Mouse (Mus musculus): ENCODE data around the gene Rap1gap. TPM values are rescaled to one million over a fixed set of nuclear protein-coding genes. Genes with fewer than 3 reads are reported as not detected.

Gene Rap1gap
- polyA plus RNA-seq, 1 experiment from 2014 or later, result 1.2 TPM

- no peak overlapping the region for H3K4me3 ChIP-seq (replicated peaks)
- no peaks in the 10 kb centered on the region for H3K36me3 ChIP-seq
- no peak for ATAC-seq (ENCODE audit: low read depth)
- 60% methylated on average over 8 of the region's 8 CpGs for WGBS (ENCODE audit: insufficient replicate concordance)
- no peak overlapping the region for H3K9ac ChIP-seq
- no peak overlapping the region for H3K27ac ChIP-seq
- 0 out of 2 replicates have a peak, but pooled peaks cover 2% of the 10 kb centered on the region for H3K27me3 ChIP-seq
- H3K4me1 ChIP-seq (replicated peaks), result 0 out of 2 replicates have a peak, but pooled peaks cover 15% of the 10 kb centered on the region
- H3K9me3 ChIP-seq (replicated peaks), result no peaks in the 10 kb centered on the region
- H3K4me2 ChIP-seq, result no peak overlapping the region
- DNase-seq, result no peak
Observed at GRCm38 (mm10) chr4:137695300-137695699, 30.8 kb downstream of the Rap1gap start.

GRCm38 (mm10) chr4:137695900-137696299, 31.4 kb downstream of the Rap1gap start:
- ATAC-seq (ENCODE audit: low read depth), result no peak
- WGBS (ENCODE audit: insufficient replicate concordance), result 36% methylated on average over 4 of the region's 4 CpGs
- H3K4me2 ChIP-seq, result no peak overlapping the region
- peaks cover 15% of the 10 kb centered on the region; the same call in 1 of the 2 replicates for H3K4me1 ChIP-seq (replicated peaks)
- no peak overlapping the region for H3K27ac ChIP-seq
- H3K27me3 ChIP-seq, result 0 out of 2 replicates have a peak, but pooled peaks cover 2% of the 10 kb centered on the region
- H3K9ac ChIP-seq, result no peak overlapping the region
- H3K36me3 ChIP-seq, result no peaks in the 10 kb centered on the region
- H3K4me3 ChIP-seq (replicated peaks), result no peak overlapping the region
- no peaks in the 10 kb centered on the region for H3K9me3 ChIP-seq (replicated peaks)
- no peak for DNase-seq

GRCm38 (mm10) chr4:137697156-137697885, 32.8 kb downstream of the Rap1gap start:
- Histone ChIP-seq H3K9ac (no peak overlapping the region), H3K4me2 (no peak overlapping the region), H3K4me1 (replicated peaks) (peaks cover 15% of the 10 kb centered on the region; the same call in 1 of the 2 replicates), H3K36me3 (no peaks in the 10 kb centered on the region), H3K4me3 (replicated peaks) (no peak overlapping the region), H3K27me3 (0 out of 2 replicates have a peak, but pooled peaks cover 2% of the 10 kb centered on the region), H3K27ac (no peak overlapping the region), H3K9me3 (replicated peaks) (no peaks in the 10 kb centered on the region)
- ATAC-seq (ENCODE audit: low read depth) (0 out of 2 replicates have a peak, but pooled peaks have one; percentile 29), DNase-seq (no peak)
- WGBS (ENCODE audit: insufficient replicate concordance), result 69% methylated on average over 13 of the region's 13 CpGs

GRCm38 (mm10) chr4:137698076-137698985, 33.8 kb downstream of the Rap1gap start:
- Histone ChIP-seq H3K27ac (no peak overlapping the region), H3K9me3 (replicated peaks) (no peaks in the 10 kb centered on the region), H3K9ac (no peak overlapping the region)

GRCm38 (mm10) chr4:137699264-137700211, 35.0 kb downstream of the Rap1gap start:
- Histone ChIP-seq H3K4me1 (replicated peaks) (peaks cover 15% of the 10 kb centered on the region; the same call in 1 of the 2 replicates), H3K27ac (no peak overlapping the region), H3K9me3 (replicated peaks) (no peaks in the 10 kb centered on the region), H3K4me3 (replicated peaks) (no peak overlapping the region), H3K9ac (no peak overlapping the region), H3K27me3 (0 out of 2 replicates have a peak, but pooled peaks cover 2% of the 10 kb centered on the region), H3K36me3 (no peaks in the 10 kb centered on the region), H3K4me2 (no peak overlapping the region)
- DNase-seq (no peak), ATAC-seq (ENCODE audit: low read depth) (no peak)
- 31% methylated on average over 21 of the region's 21 CpGs for WGBS (ENCODE audit: insufficient replicate concordance)

More at GRCm38 (mm10) chr4:137698076-137698985, 33.8 kb downstream of the Rap1gap start:
- no peaks in the 10 kb centered on the region for H3K36me3 ChIP-seq
- no peak for DNase-seq
- peaks cover 15% of the 10 kb centered on the region; the same call in 1 of the 2 replicates for H3K4me1 ChIP-seq (replicated peaks)
- H3K4me3 ChIP-seq (replicated peaks), result no peak overlapping the region
- 0 out of 2 replicates have a peak, but pooled peaks cover 2% of the 10 kb centered on the region for H3K27me3 ChIP-seq
- ATAC-seq (ENCODE audit: low read depth), result peak; percentile 62
- WGBS (ENCODE audit: insufficient replicate concordance), result 67% methylated on average over 7 of the region's 7 CpGs
- no peak overlapping the region for H3K4me2 ChIP-seq

- 27% methylated on average over 6 of the region's 6 CpGs for WGBS (ENCODE audit: insufficient replicate concordance)
- no peak overlapping the region for H3K9ac ChIP-seq
- no peak overlapping the region for H3K27ac ChIP-seq
- H3K4me3 ChIP-seq (replicated peaks), result no peak overlapping the region
- peaks cover 19% of the 10 kb centered on the region for H3K4me1 ChIP-seq (replicated peaks)
- H3K4me2 ChIP-seq, result no peak overlapping the region
- H3K9me3 ChIP-seq (replicated peaks), result no peaks in the 10 kb centered on the region
- no peaks in the 10 kb centered on the region for H3K36me3 ChIP-seq
- ATAC-seq (ENCODE audit: low read depth) (no peak), DNase-seq (no peak)
- 0 out of 2 replicates have a peak, but pooled peaks cover 4% of the 10 kb centered on the region for H3K27me3 ChIP-seq
Observed at GRCm38 (mm10) chr4:137700960-137701359, 36.4 kb downstream of the Rap1gap start.

GRCm38 (mm10) chr4:137703077-137703476, 38.6 kb downstream of the Rap1gap start:
- no peak overlapping the region for H3K9ac ChIP-seq
- no peaks in the 10 kb centered on the region for H3K36me3 ChIP-seq
- no peak overlapping the region for H3K4me3 ChIP-seq (replicated peaks)
- no peak overlapping the region for H3K27ac ChIP-seq
- ATAC-seq (ENCODE audit: low read depth) (no peak), DNase-seq (no peak)
- no peak overlapping the region for H3K4me2 ChIP-seq
- 64% methylated on average over 5 of the region's 5 CpGs for WGBS (ENCODE audit: insufficient replicate concordance)
- H3K9me3 ChIP-seq (replicated peaks), result no peaks in the 10 kb centered on the region
- peaks cover 30% of the 10 kb centered on the region for H3K4me1 ChIP-seq (replicated peaks)
- H3K27me3 ChIP-seq, result peaks cover 24% of the 10 kb centered on the region

GRCm38 (mm10) chr4:137704561-137704960, 40.0 kb downstream of the Rap1gap start:
- Histone ChIP-seq H3K4me2 (no peak overlapping the region), H3K27me3 (peaks cover 38% of the 10 kb centered on the region), H3K36me3 (no peaks in the 10 kb centered on the region), H3K9ac (no peak overlapping the region), H3K4me3 (replicated peaks) (no peak overlapping the region), H3K27ac (no peak overlapping the region), H3K4me1 (replicated peaks) (peaks cover 26% of the 10 kb centered on the region), H3K9me3 (replicated peaks) (no peaks in the 10 kb centered on the region)
- ATAC-seq (ENCODE audit: low read depth) (no peak), DNase-seq (no peak)
- WGBS (ENCODE audit: insufficient replicate concordance), result 36% methylated on average over 2 of the region's 2 CpGs

GRCm38 (mm10) chr4:137705379-137705778, 40.9 kb downstream of the Rap1gap start:
- Histone ChIP-seq H3K9me3 (replicated peaks) (no peaks in the 10 kb centered on the region), H3K4me3 (replicated peaks) (no peak overlapping the region), H3K4me1 (replicated peaks) (peaks cover 21% of the 10 kb centered on the region), H3K27ac (no peak overlapping the region; the same call in 1 of the 2 replicates), H3K36me3 (no peaks in the 10 kb centered on the region), H3K4me2 (no peak overlapping the region), H3K27me3 (peaks cover 46% of the 10 kb centered on the region), H3K9ac (no peak overlapping the region)
- DNase-seq (no peak), ATAC-seq (ENCODE audit: low read depth) (no peak)
- WGBS (ENCODE audit: insufficient replicate concordance), result 61% methylated on average over 5 of the region's 5 CpGs

GRCm38 (mm10) chr4:137706510-137706909, 42.0 kb downstream of the Rap1gap start:
- Histone ChIP-seq H3K4me2 (peak overlapping the region; percentile 69), H3K9ac (no peak overlapping the region), H3K27ac (peak overlapping the region; percentile 75), H3K4me1 (replicated peaks) (peaks cover 21% of the 10 kb centered on the region), H3K36me3 (no peaks in the 10 kb centered on the region), H3K9me3 (replicated peaks) (no peaks in the 10 kb centered on the region), H3K27me3 (peaks cover 52% of the 10 kb centered on the region), H3K4me3 (replicated peaks) (no peak overlapping the region)
- WGBS (ENCODE audit: insufficient replicate concordance), result 59% methylated on average over 7 of the region's 7 CpGs
- peak; percentile 24; the same call in 1 of the 2 replicates for ATAC-seq (ENCODE audit: low read depth)
- DNase-seq, result no peak

All from liver, embryonic 13.5 days (tissue).